Mouse (Mus musculus) ZHBTc4 (cell line): ENCODE measurements around the gene Izumo2.

Experiments used
- DNase-seq: peaks from one replicate; pipeline ENCODE4 v3.0.0-alpha.2; 2011; ENCODE audit warnings: low read depth, low spot score

Izumo2 gene

DNA sequence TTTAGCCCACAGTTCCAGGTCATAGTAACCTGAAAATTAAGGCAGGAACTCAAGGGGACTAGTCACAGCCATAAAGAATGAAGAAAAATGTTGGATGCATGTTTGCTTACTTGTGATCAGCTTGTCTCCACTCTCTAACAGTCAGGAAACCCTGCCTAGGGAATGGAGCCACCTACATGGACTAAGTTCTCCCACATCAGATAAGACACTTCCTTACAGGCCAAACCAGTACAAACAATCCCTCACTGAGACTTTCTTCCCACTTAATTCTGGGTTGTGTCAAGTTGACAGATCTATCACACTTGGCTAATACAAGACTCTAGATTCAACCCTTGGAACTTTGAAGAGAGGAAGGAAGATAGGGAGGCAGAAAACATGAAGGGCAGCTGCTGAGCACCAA is 51.8 kb downstream of the Izumo2 start:
- DNase-seq = no peak

DNA sequence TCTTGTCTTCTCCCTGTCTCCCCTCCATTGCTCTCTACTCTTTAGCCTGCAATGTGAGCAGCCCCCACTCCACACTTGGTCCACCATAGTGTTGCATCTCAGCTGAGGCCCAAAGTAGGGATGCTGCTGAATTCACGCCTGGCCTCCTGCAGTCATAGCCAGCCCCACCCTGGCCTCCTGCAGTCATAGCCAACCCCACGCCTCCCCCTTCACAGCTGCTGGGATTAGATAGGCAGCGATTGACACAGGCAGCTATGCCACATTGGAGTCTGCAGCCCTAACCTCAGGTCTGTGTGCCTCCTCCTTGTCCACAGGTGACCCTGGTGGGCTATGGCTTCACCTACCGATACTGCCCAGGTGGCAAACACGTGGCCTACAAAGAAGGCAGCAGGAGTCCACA is 59.6 kb downstream of the Izumo2 start:
- DNase-seq = peak; percentile 26
